Mouse (Mus musculus) spleen, adult 12 weeks (tissue): ENCODE measurements around the gene Ccdc117.
A peak's percentile ranks its signal among the peaks of the same experiment; 100 is the strongest.
"Not testable (repeated sequence)": the region's sequence is repeated elsewhere in the genome, so short reads cannot be mapped to it uniquely, and the experiment has no call there.

ENCODE experiments used
- DNase-seq: peaks from one replicate; pipeline ENCODE4 v3.0.0; 2022; ENCODE audit warnings: low spot score

Ccdc117 gene

GRCm38 (mm10) chr11:5530717-5531116 lies 11.3 kb downstream of the Ccdc117 start:
- DNase-seq, result no peak

- no peak for DNase-seq
Observed at GRCm38 (mm10) chr11:5530172-5530571, 11.8 kb downstream of the Ccdc117 start.

GRCm38 (mm10) chr11:5528841-5529240 lies 13.1 kb downstream of the Ccdc117 start:
- no peak for DNase-seq

GRCm38 (mm10) chr11:5527865-5528523 lies 14.0 kb downstream of the Ccdc117 start:
- DNase-seq, result no peak

- no peak for DNase-seq
Observed at GRCm38 (mm10) chr11:5526573-5527439, 15.2 kb downstream of the Ccdc117 start.

- DNase-seq, result no peak
Observed at GRCm38 (mm10) chr11:5525418-5525817, 16.6 kb downstream of the Ccdc117 start.

- DNase-seq, result no peak
Observed at GRCm38 (mm10) chr11:5522798-5523415, 19.1 kb downstream of the Ccdc117 start.

GRCm38 (mm10) chr11:5521516-5522291 lies 20.3 kb downstream of the Ccdc117 start:
- peak; percentile 55 for DNase-seq

- DNase-seq, result no peak
Observed at GRCm38 (mm10) chr11:5521266-5521515, 20.8 kb downstream of the Ccdc117 start.

GRCm38 (mm10) chr11:5520412-5521265 lies 21.3 kb downstream of the Ccdc117 start, which contains the start of gene Xbp1:
Xbp1 (plus strand) TSS chr11:5520659.
- peak; percentile 94 for DNase-seq

GRCm38 (mm10) chr11:5519681-5520080 lies 22.3 kb downstream of the Ccdc117 start:
- DNase-seq, result no peak

- DNase-seq, result no peak
Observed at GRCm38 (mm10) chr11:5517346-5517745, 24.6 kb downstream of the Ccdc117 start.

GRCm38 (mm10) chr11:5516617-5517016 lies 25.4 kb downstream of the Ccdc117 start:
- DNase-seq, result no peak

- DNase-seq, result no peak
Observed at GRCm38 (mm10) chr11:5516151-5516550, 25.8 kb downstream of the Ccdc117 start.

- DNase-seq, result no peak
Observed at GRCm38 (mm10) chr11:5515655-5516054, 26.3 kb downstream of the Ccdc117 start.

GRCm38 (mm10) chr11:5515196-5515595 lies 26.8 kb downstream of the Ccdc117 start:
- no peak for DNase-seq

GRCm38 (mm10) chr11:5514091-5514490 lies 27.9 kb downstream of the Ccdc117 start:
- no peak for DNase-seq

GRCm38 (mm10) chr11:5512961-5513360 lies 29.0 kb downstream of the Ccdc117 start:
- no peak for DNase-seq

- no peak for DNase-seq
Observed at GRCm38 (mm10) chr11:5512099-5512725, 29.8 kb downstream of the Ccdc117 start.

GRCm38 (mm10) chr11:5510686-5511085 lies 31.3 kb downstream of the Ccdc117 start:
- DNase-seq, result not testable (repeated sequence)

GRCm38 (mm10) chr11:5510099-5510391 lies 31.9 kb downstream of the Ccdc117 start:
- no peak for DNase-seq
